Mouse (Mus musculus) midbrain, embryonic 15.5 days (tissue): ENCODE measurements around the gene Jmy. TPM values are rescaled to one million over a fixed set of nuclear protein-coding genes. Genes with fewer than 3 reads are reported as not detected.
A peak's percentile ranks its signal among the peaks of the same experiment; 100 is the strongest.
"Not testable (repeated sequence)": the region's sequence is repeated elsewhere in the genome, so short reads cannot be mapped to it uniquely, and the experiment has no call there.

Source experiments
- ATAC-seq: fragments of 200-750 bp; cut with Nextera tagmentation; replicated peaks from 2 replicates; pipeline ENCODE4 v1.8.0; 2017; ENCODE audit warnings: moderate TSS enrichment
- H3K27ac ChIP-seq: fragments of 300-500 bp; sonication (generic); 2 replicates; pipeline ENCODE4 v1.5.1; 2015; ENCODE audit warnings: mild to moderate bottlenecking, inconsistent platforms
- H3K27me3 ChIP-seq: fragments of 300-500 bp; sonication (generic); replicated peaks from 2 replicates; pipeline ENCODE4 v1.6.1; 2015; ENCODE audit warnings: inconsistent platforms
- H3K36me3 ChIP-seq: fragments of 300-500 bp; sonication (generic); replicated peaks from 2 replicates; pipeline ENCODE4 v1.6.1; 2015; ENCODE audit warnings: inconsistent platforms
- H3K4me1 ChIP-seq: fragments of 300-500 bp; sonication (generic); 2 replicates; pipeline ENCODE4 v1.6.1; 2015; ENCODE audit warnings: inconsistent platforms
- H3K4me2 ChIP-seq: fragments of 300-500 bp; sonication (generic); 2 replicates; pipeline ENCODE4 v1.6.1; 2015; ENCODE audit warnings: inconsistent platforms, mild to moderate bottlenecking, moderate library complexity
- H3K4me3 ChIP-seq: fragments of 300-500 bp; sonication (generic); 2 replicates; pipeline ENCODE4 v1.5.1; 2015; ENCODE audit warnings: mild to moderate bottlenecking, inconsistent platforms
- H3K9ac ChIP-seq: fragments of 300-500 bp; sonication (generic); 2 replicates; pipeline ENCODE4 v1.6.1; 2015; ENCODE audit warnings: mild to moderate bottlenecking, inconsistent platforms
- H3K9me3 ChIP-seq: fragments of 300-500 bp; sonication (generic); 2 replicates; pipeline ENCODE4 v1.6.1; 2016; ENCODE audit warnings: inconsistent platforms
- WGBS: fragments of 180-500 bp; shearing (Covaris S2); methylation state at CpG from one replicate; pipeline ENCODE4 v1.1.7; 2015; ENCODE audit warnings: mixed read lengths; 5-methylcytosine and 5-hydroxymethylcytosine counted together
- polyA plus RNA-seq: library from polyadenylated mRNA; unstranded; fragments of >200 nt; fragmentation: Nextera tagmentation; extraction: Ambion mirVana; gene quantifications from 2 replicates; pipeline ENCODE4 v1.2.1, GENCODE M21; 2015

The Jmy gene
- polyA plus RNA-seq: 8.0 and 9.7 TPM in 2 replicates

DNA sequence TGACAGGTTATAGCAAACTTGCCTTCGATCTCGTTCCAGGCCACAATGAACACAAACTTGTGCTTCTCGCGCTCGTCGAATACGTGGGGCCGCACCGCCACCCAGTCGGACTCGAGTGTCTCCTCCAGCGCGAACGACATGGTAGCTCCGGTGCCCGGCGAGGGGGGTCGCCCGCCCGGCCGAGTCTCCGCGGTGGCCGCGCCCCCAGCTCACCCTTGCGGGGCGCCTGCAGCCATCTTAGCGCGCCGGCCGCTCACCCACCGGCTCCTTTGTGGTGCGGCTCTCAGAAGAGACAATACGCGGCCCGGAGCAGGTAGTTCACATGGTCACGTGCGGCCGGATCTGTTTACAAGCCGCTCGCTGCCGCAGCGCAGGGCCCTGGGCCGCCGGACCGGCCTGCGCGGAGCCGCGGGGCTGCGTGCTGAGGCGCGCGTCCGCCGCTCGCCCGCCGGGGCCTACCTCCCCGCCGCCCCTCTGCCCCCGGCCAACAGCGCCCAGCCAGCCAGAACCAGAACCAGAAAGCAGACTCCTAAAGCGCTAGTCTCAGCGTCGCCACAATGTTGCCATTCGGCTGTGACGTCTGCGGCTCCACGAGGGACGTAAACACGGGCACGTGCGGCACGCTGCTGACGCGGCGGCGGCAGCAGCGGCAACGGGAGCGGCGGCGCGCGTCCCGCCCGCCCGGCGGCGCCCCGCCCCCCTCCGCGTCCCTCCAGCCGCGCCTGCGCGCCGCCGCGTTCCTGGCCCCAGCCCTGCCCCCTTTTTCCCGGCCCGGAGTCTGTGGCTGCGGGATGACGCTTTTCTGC lies at the start of gene Jmy:
TSS of gene Jmy (minus strand) at position 642 of the 806 bp plus-strand sequence.
- Histone ChIP-seq H3K4me2 (peak within 1 kb of the TSS; percentile 83), H3K36me3 (no peaks in the 10 kb centered on the region), H3K4me1 (peaks cover 29% of the 10 kb centered on the region), H3K9me3 (no peaks in the 10 kb centered on the region), H3K4me3 (peak within 1 kb of the TSS; percentile 91), H3K27me3 (no peaks in the 10 kb centered on the region), H3K27ac (peak within 1 kb of the TSS; percentile 92), H3K9ac (peak within 1 kb of the TSS; percentile 90)
- peak; percentile 96 for ATAC-seq
- under 1% methylated on average over 105 of the region's 105 CpGs for WGBS

DNA sequence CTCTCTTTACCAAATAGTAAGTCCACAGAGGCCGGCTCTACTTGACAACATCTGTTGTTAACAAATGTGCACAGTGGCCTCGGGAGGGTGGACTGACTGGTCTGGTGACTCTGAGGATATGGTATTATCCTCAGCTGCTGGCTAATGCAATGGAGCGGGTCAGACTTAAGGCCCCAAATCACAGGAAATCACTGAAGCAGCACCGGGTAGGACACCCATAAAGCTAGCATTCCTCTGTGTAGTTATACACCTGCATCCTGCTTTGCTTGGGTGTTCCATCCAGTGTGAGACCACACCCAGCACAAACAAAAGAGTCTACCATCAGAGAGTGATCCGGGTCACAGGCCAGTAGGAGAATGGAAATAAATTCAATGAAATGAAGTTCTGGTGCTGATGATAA lies 48.0 kb upstream of the Jmy start:
- Histone ChIP-seq H3K36me3 (no peaks in the 10 kb centered on the region), H3K4me2 (no peak overlapping the region), H3K9ac (no peak overlapping the region), H3K9me3 (no peaks in the 10 kb centered on the region), H3K4me1 (no peaks in the 10 kb centered on the region), H3K27ac (no peak overlapping the region), H3K4me3 (no peak overlapping the region), H3K27me3 (no peaks in the 10 kb centered on the region)
- WGBS: 82% methylated on average over 5 of the region's 5 CpGs
- no peak for ATAC-seq

DNA sequence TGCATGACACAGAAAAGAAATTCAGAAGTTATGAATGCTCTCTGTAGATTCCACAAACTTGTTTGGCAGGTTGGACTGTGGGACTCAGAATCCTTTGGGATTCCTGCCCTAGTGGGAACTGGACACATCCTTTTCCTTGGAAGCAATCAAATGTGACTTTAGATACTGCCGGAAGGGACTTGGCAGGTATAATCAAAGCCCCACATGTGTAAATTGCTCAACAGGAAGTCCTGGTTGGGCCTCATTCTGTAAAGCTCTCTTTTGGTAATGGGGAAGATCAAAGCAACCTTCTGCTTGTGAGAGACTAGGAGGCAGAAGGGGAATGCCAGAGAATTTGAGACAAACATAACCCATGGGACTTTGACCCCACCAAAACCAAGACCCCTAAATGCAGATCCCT lies 46.4 kb upstream of the Jmy start:
- H3K27ac ChIP-seq: no peak overlapping the region
- no peak overlapping the region for H3K9ac ChIP-seq
- WGBS: 85% methylated on average over 1 of the region's 1 CpGs
- H3K4me1 ChIP-seq: no peaks in the 10 kb centered on the region
- no peak overlapping the region for H3K4me2 ChIP-seq
- H3K36me3 ChIP-seq: no peaks in the 10 kb centered on the region
- no peak for ATAC-seq
- H3K4me3 ChIP-seq: no peak overlapping the region
- no peaks in the 10 kb centered on the region for H3K27me3 ChIP-seq
- no peaks in the 10 kb centered on the region for H3K9me3 ChIP-seq

DNA sequence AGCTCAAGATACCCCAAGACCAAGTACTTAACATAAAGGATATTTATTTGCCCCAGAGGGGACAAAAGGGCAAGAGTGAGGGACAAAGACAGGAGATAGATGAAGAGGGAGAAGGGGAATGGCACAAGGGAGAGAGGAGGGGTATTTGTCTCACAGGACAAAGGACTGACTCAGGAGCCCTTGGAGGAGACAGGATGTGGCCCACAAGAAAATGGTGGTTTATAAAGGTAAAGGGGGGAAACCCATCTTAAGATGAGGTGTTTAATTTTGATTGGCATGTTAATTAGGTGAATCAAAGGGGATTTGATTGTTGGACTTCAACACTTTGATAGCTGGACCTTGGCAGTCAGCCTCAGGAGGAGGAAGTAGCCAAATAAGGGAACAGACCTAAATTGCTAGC lies 44.7 kb upstream of the Jmy start:
- ATAC-seq: no peak
- no peaks in the 10 kb centered on the region for H3K36me3 ChIP-seq
- H3K4me2 ChIP-seq: no peak overlapping the region
- H3K4me1 ChIP-seq: no peaks in the 10 kb centered on the region
- H3K4me3 ChIP-seq: no peak overlapping the region
- no peaks in the 10 kb centered on the region for H3K9me3 ChIP-seq
- H3K27ac ChIP-seq: no peak overlapping the region
- no peaks in the 10 kb centered on the region for H3K27me3 ChIP-seq
- H3K9ac ChIP-seq: no peak overlapping the region

GRCm38 (mm10) chr13:93539311-93539710 lies 39.7 kb upstream of the Jmy start:
- Histone ChIP-seq H3K36me3 (no peaks in the 10 kb centered on the region), H3K4me2 (no peak overlapping the region), H3K4me1 (no peaks in the 10 kb centered on the region), H3K27ac (no peak overlapping the region), H3K9me3 (no peaks in the 10 kb centered on the region), H3K4me3 (no peak overlapping the region), H3K27me3 (no peaks in the 10 kb centered on the region), H3K9ac (no peak overlapping the region)
- WGBS: 86% methylated on average over 4 of the region's 4 CpGs
- ATAC-seq: no peak

GRCm38 (mm10) chr13:93518753-93519319 lies 19.2 kb upstream of the Jmy start:
- Histone ChIP-seq H3K4me3 (no peak overlapping the region), H3K27me3 (no peaks in the 10 kb centered on the region), H3K4me1 (no peaks in the 10 kb centered on the region), H3K36me3 (no peaks in the 10 kb centered on the region), H3K9ac (no peak overlapping the region), H3K9me3 (no peaks in the 10 kb centered on the region), H3K27ac (no peak overlapping the region), H3K4me2 (no peak overlapping the region)
- ATAC-seq: no peak
- 80% methylated on average over 2 of the region's 2 CpGs for WGBS

- Histone ChIP-seq H3K27me3 (no peaks in the 10 kb centered on the region), H3K27ac (no peak overlapping the region), H3K9ac (no peak overlapping the region), H3K4me2 (no peak overlapping the region), H3K4me1 (no peaks in the 10 kb centered on the region), H3K36me3 (no peaks in the 10 kb centered on the region), H3K4me3 (no peak overlapping the region), H3K9me3 (no peaks in the 10 kb centered on the region)
- ATAC-seq: no peak
Measured at GRCm38 (mm10) chr13:93517223-93517622, 17.6 kb upstream of the Jmy start.

- Histone ChIP-seq H3K9ac (no peak overlapping the region), H3K36me3 (no peaks in the 10 kb centered on the region), H3K4me3 (no peak overlapping the region), H3K9me3 (no peaks in the 10 kb centered on the region), H3K27me3 (no peaks in the 10 kb centered on the region), H3K4me2 (no peak overlapping the region), H3K27ac (no peak overlapping the region), H3K4me1 (no peaks in the 10 kb centered on the region)
- no peak for ATAC-seq
- 86% methylated on average over 10 of the region's 10 CpGs for WGBS
Measured at GRCm38 (mm10) chr13:93514000-93514795, 14.6 kb upstream of the Jmy start.

GRCm38 (mm10) chr13:93510447-93511180 lies 11.0 kb upstream of the Jmy start:
- no peak overlapping the region for H3K9ac ChIP-seq
- no peaks in the 10 kb centered on the region for H3K4me1 ChIP-seq
- WGBS: 46% methylated on average over 16 of the region's 16 CpGs
- H3K27me3 ChIP-seq: no peaks in the 10 kb centered on the region
- peak overlapping the region; percentile 16; the same call in 1 of the 2 replicates for H3K27ac ChIP-seq
- no peaks in the 10 kb centered on the region for H3K36me3 ChIP-seq
- no peak overlapping the region for H3K4me2 ChIP-seq
- no peaks in the 10 kb centered on the region for H3K9me3 ChIP-seq
- no peak overlapping the region for H3K4me3 ChIP-seq
- peak; percentile 50; the same call in 1 of the 2 replicates for ATAC-seq

DNA sequence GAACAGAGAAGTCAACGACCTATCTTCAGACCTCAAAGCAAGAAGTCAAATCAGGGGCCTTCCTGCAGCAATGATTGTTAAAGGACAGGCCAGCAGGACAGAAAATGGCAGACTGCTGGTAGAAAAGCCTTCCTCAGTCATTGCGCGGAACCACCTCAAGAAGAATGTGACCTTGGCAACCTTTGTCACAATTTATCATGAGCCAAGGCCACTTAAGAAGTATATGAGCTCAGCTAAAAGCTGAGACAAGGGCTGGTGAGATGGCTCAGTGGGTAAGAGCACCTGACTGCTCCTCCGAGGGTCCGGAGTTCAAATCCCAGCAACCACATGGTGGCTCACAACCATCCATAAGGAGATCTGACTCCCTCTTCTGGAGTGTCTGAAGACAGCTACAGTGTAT lies 7.3 kb upstream of the Jmy start:
- H3K27ac ChIP-seq, H3K4me1 ChIP-seq, H3K9ac ChIP-seq, H3K27me3 ChIP-seq, H3K4me3 ChIP-seq, H3K4me2 ChIP-seq, H3K9me3 ChIP-seq, H3K36me3 ChIP-seq, ATAC-seq: not testable (repeated sequence)
- 91% methylated on average over 5 of the region's 5 CpGs for WGBS

DNA sequence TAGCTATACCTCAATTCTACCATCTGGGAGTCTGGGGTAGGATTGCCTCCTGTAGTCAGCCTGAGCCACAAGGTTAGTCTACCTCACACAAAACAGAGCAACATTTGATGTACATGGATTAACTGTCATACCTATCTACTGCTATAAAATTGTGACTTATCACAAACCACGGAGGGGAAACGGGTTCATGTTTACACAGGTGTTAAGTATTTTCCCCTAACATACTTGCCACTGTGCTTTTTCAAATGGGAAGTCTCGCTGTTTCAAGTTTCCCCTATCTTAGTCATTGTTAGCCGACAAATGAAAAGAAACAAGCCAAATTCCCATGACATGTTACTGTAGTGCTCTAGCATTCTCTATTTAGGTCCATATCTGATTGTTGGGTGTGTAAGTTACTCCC lies 2.1 kb upstream of the Jmy start:
- Histone ChIP-seq H3K4me2 (no peak overlapping the region), H3K4me3 (no peak overlapping the region), H3K36me3 (no peaks in the 10 kb centered on the region), H3K9me3 (no peaks in the 10 kb centered on the region), H3K27ac (no peak overlapping the region), H3K27me3 (no peaks in the 10 kb centered on the region), H3K9ac (no peak overlapping the region), H3K4me1 (peaks cover 14% of the 10 kb centered on the region)
- 82% methylated on average over 4 of the region's 4 CpGs for WGBS
- ATAC-seq: no peak
